Mouse (Mus musculus) adrenal gland, postnatal 14 days (tissue): Measurements from ENCODE around the gene Plgrkt. TPM values are rescaled to one million over a fixed set of nuclear protein-coding genes. Genes with fewer than 3 reads are reported as not detected.
A peak's percentile ranks its signal among the peaks of the same experiment; 100 is the strongest.

ENCODE experiments used
- DNase-seq: peaks from one replicate; pipeline ENCODE4 v3.0.0; 2021; ENCODE audit warnings: mixed read lengths
- total RNA-seq: library from RNA; stranded (reverse); gene quantifications from 2 replicates; pipeline ENCODE4 v1.2.3, GENCODE M21; 2021

The Plgrkt gene
- total RNA-seq, 1 experiment from 2014 or later: 56.4 TPM

- DNase-seq: peak; percentile 94
Measured at GRCm38 (mm10) chr19:29354895-29355877, 12.0 kb downstream of the Plgrkt start.

GRCm38 (mm10) chr19:29350991-29351390 is 16.2 kb downstream of the Plgrkt start:
- no peak for DNase-seq

GRCm38 (mm10) chr19:29345636-29346035 is 21.6 kb downstream of the Plgrkt start:
- DNase-seq: no peak

GRCm38 (mm10) chr19:29344868-29345267 is 22.3 kb downstream of the Plgrkt start:
- no peak for DNase-seq

GRCm38 (mm10) chr19:29342281-29342680 is 24.9 kb downstream of the Plgrkt start:
- no peak for DNase-seq

GRCm38 (mm10) chr19:29341029-29341428 is 26.2 kb downstream of the Plgrkt start:
- no peak for DNase-seq

- DNase-seq: no peak
Measured at GRCm38 (mm10) chr19:29336624-29337023, 30.6 kb downstream of the Plgrkt start.

GRCm38 (mm10) chr19:29334068-29334745 is 33.0 kb downstream of the Plgrkt start, which contains the start of gene Rln1:
Gene Rln1, minus strand, starts transcription at chr19:29334670.
- DNase-seq: peak; percentile 44

- DNase-seq: no peak
Measured at GRCm38 (mm10) chr19:29326822-29327552, 40.2 kb downstream of the Plgrkt start.

- no peak for DNase-seq
Measured at GRCm38 (mm10) chr19:29326396-29326795, 40.8 kb downstream of the Plgrkt start.

- DNase-seq: no peak
Measured at GRCm38 (mm10) chr19:29325852-29326180, 41.4 kb downstream of the Plgrkt start.

- peak; percentile 89 for DNase-seq
Measured at GRCm38 (mm10) chr19:29325053-29325851, 41.9 kb downstream of the Plgrkt start, which contains the start of gene Insl6. Gene Insl6, minus strand, starts transcription at chr19:29325356.

GRCm38 (mm10) chr19:29323416-29324049 is 43.7 kb downstream of the Plgrkt start:
- no peak for DNase-seq

- no peak for DNase-seq
Measured at GRCm38 (mm10) chr19:29312661-29313060, 54.5 kb downstream of the Plgrkt start.

- DNase-seq: no peak
Measured at GRCm38 (mm10) chr19:29311791-29312190, 55.4 kb downstream of the Plgrkt start.

GRCm38 (mm10) chr19:29308832-29309231 is 58.4 kb downstream of the Plgrkt start:
- DNase-seq: no peak

GRCm38 (mm10) chr19:29302119-29302518 is 65.1 kb downstream of the Plgrkt start:
- no peak for DNase-seq

- DNase-seq: no peak
Measured at GRCm38 (mm10) chr19:29300919-29301318, 66.3 kb downstream of the Plgrkt start.
